Mouse (Mus musculus): ENCODE results near the gene Vil1.

GRCm38 (mm10) chr1:74374980-74375379 lies 34.2 kb upstream of the Vil1 start, which contains the start of gene Slc11a1:
- TF ChIP-seq CTCF (IDR thresholded peaks at IDR 0.05 in 2 of 3, conservative IDR thresholded peaks at IDR 0.05 in 1 of 3; ENCODE audit: control insufficient read depth in 1 of 3, insufficient read depth in 1 of 3, low read depth in 2 of 3, low read length in 3 of 3, poor library complexity in 1 of 3, severe bottlenecking in 1 of 3) (no peak), ZC3H11A (IDR thresholded peaks at IDR 0.05; ENCODE audit: low read depth, low read length) (no peak), ZMIZ1 (IDR thresholded peaks at IDR 0.05; ENCODE audit: low read depth, low read length) (no peak), POLR2AphosphoS2 (IDR thresholded peaks at IDR 0.05; ENCODE audit: low read length) (no peak), CHD2 (IDR thresholded peaks at IDR 0.05; ENCODE audit: low read length) (no peak)

Measured in MEL (cell line).